Mouse (Mus musculus) hindlimb bud, embryonic 11.5 days (tissue): Measurements from ENCODE around the gene Sh3gl2.

Experiments used
- DNase-seq: peaks from one replicate; pipeline ENCODE4 v3.0.0-alpha.2; 2012; ENCODE audit warnings: low read depth, low spot score; ENCODE audit errors: extremely low spot score

Gene Sh3gl2

DNA sequence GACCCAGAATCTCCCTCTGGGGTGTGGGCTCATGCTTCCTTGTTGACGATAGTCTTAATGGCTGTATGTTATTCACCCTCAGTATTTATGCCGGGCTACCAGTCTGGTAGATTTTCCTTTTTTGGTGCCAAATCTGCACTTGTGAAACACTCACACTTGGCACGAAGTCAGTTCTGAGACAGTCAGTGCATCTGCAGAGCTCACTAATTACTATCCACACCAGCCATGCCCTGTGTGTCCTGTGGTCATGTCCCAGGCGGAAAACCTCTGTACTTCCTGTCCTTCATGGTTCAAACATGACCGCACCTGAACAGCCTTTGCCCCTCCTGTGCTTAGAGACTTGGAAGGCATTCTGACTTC lies 23.6 kb downstream of the Sh3gl2 start:
- no peak for DNase-seq

GRCm38 (mm10) chr4:85232386-85233381 lies 27.8 kb downstream of the Sh3gl2 start:
- DNase-seq, result no peak

GRCm38 (mm10) chr4:85241675-85242074 lies 36.7 kb downstream of the Sh3gl2 start:
- DNase-seq, result no peak

- DNase-seq, result no peak
Observed at GRCm38 (mm10) chr4:85242562-85242961, 37.6 kb downstream of the Sh3gl2 start.

DNA sequence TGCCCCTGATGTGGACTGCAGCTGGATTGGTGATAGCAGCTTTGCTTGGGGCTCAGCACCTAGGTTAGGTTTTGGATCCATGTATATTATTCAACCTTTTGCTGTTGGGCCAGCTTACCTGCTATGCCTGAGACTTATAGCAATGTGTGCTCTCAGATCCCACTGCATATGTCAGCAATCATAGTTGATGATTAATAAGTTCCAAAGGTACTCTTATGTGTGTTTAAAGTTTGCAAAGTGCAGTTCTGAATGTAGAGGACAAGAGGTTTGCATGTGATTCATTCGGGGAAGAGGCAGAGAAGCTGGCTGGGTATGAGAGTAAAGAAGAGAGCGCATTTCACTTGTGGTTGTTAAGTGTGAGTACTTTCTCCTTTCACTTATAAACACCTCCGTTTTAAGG lies 43.7 kb downstream of the Sh3gl2 start:
- DNase-seq, result no peak

DNA sequence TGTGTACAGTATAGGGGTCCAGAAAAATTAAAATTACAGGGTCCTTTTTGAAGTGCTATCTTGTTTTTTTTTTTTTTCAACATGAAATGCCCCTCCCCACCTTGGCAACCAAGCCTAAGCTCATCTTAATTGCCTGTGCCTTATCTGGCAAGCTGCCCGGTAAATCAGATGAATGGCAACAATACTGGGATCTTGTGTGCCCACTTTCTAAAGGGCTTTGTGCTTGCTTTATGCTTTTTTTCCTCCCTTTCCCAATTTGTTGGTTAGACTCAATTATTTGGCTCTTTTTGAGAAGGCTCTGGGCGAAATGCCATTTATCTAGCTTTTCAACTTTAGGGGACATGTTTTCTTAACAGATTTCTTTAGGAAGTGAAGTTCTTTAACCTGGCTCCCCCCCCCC lies 45.3 kb downstream of the Sh3gl2 start:
- DNase-seq, result no peak

GRCm38 (mm10) chr4:85250786-85251185 lies 45.9 kb downstream of the Sh3gl2 start:
- no peak for DNase-seq

GRCm38 (mm10) chr4:85255771-85256389 lies 51.0 kb downstream of the Sh3gl2 start:
- no peak for DNase-seq

DNA sequence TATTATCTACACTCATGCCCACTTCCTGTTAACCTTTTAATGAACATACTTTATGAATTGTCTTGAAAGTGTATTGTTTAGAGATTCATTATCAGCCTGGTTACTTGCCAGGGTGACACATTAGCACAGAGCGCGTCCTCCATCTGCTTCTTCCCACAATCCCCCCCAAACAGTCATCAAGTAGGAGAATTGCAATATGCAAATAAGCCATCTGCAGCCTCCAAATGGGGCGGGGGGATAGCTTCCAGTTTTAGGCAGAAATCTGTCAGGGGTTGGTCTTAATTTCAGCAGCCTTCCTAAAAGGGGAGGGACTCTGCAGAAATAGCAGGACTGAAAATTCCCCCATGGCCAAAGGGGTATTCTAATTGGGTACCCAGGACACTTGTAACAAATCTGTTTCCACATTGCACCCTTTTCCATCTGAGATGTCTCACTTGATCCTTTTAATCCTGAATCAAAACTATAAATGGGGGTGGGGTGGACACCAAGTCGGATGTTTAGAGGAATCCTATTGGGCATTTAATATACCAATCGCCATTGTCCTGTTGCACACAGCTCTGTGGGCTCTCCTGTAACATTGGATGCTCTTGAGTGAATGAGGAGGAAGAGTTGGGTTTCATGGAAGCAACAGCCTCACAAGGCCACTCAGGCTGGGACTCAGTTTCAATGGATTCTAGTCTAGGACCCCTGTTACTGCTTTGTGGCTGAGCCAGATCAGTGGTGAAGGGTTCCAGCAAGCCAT lies 51.7 kb downstream of the Sh3gl2 start:
- DNase-seq, result no peak

DNA sequence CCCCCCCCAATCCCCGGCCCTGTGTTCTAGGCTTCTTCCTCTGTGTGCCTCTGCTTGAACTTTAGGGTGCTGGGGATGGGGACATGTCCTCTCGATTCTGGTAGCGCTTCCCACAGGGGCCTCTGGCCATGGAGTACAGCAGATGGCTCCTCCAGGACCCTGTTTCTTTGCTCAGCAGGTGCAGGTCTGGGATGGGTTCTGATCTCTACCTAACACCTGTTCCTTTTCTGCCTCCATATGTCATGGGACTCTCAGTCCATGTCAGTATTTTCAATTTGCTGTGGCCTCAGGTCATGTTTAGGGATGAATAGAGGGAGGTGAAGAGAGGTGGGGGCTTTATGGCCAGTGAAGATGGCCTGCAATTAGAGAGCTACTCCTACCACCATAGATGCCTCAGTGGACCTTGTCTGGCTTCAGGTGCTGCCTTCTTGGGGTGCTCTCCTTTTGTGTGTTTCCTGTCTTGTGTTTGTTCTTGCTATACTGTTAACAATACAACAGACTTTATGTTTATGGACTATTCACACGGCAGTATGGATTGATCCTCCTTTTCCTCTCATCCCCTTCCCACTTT lies 52.9 kb downstream of the Sh3gl2 start:
- no peak for DNase-seq

- no peak for DNase-seq
Observed at GRCm38 (mm10) chr4:85260687-85261658, 56.0 kb downstream of the Sh3gl2 start.

- no peak for DNase-seq
Observed at GRCm38 (mm10) chr4:85262146-85262545, 57.2 kb downstream of the Sh3gl2 start.

DNA sequence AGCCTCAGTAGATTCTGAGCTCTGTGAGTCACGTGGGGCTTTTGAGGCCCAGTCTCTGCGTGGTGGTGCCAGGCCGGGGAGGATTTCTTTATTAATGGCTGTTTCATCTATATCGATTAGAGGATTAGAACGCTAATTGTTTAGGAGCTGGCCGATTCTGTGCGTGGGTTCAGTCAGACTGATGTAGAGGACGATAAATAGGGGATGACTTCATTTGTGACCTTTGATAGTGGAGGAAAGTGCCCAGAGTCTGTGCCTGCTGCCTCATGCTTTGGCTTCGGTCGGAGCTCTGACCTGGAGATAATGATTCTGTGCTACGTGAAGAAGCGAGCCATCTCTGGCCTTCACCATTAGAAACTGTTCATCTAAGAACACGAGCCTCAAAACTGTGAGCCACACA lies 57.7 kb downstream of the Sh3gl2 start:
- no peak for DNase-seq

DNA sequence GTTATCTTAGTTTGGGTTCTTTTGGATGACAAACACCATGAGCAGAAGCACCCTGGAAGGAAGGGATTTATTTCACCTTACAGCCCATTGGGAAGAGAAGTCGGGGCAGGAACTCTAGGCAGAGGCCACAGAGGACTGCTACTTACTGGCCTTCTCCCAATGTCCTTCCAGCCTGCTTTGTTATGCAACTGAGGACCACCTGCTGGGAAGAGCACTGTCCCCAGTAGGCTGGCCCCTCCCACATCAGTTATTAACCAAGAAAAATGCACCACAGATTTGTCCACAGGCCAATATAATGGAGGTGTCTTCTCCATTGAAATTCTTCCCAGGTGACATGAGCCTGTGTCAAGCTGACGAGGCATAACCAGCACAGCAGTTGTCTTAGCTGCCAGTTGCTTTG lies 62.5 kb downstream of the Sh3gl2 start:
- DNase-seq, result no peak

DNA sequence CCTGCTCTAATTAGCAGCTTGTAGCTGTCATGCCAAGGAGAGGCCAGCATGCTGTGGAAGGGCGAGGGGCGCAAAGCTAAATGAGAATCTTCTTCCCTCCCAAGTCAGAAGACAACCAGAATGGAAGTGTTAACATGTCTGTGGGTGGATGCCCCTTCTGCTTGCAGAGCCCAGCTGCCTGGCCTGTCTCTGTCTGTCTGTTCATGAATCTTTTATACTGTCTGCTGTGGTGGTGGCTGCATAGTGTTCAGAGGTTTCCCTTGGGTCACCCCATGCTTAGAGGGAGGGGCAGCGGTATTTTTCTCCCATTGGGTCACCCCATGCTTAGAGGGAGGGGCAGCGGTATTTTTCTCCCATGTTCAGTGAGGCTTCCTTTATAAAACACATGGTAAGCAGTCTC lies 68.0 kb downstream of the Sh3gl2 start:
- no peak for DNase-seq

DNA sequence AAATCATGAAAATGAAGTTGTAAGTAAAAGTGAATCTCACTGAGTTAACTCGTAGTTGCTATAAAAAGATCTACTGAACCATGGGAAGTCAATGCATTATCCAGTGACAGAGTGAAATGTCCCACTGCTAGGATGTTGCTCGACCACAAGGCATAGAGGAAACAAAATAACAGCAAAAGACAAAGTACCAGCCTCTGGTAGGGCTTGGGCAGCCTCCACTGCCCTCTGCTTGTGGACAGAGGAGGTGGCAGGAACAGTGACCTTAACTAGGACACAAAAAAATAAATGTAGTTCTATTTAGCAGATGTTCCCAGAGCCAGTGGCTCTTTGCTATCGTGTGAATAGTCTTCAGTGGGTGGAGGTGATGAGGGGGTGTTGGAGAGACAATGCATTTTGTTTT lies 68.5 kb downstream of the Sh3gl2 start:
- DNase-seq, result no peak

DNA sequence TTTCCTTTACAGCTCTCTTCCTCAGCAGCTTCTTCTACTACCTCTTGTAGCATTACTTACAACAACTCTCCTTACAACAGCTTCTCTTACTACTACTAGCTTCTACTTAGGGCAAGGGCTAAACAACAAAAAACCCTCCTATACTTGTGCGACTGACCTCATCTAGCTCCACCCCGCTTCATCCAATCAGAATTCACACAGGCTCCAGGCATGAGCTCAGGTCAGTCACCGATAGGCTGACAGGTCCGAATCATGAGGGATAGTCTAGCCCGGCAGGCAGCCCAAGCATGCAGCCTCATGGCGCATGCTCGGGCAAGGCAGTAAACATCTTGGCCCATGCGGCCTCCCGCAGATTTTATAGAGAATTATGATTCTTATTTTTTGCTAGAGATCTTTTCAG lies 78.2 kb downstream of the Sh3gl2 start:
- DNase-seq, result no peak

DNA sequence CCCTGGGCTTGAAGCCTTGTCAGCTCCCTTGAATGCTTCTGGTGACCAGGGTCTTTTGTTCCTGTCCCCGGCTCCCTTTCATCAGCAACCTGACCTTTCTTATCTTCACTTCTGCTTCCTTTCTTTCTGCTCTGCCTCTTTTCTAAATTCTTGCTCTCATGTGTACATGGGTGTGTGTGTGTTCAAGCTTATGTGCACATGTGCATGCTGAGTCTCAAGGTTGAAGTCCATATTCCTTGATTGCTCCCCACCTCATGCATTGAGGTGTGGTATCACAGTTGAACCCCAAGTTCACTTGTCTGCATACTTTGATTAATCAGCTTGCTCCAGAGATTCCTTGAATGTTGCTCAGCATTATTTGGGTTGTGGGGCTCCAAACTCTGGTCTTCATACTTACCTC lies 85.1 kb downstream of the Sh3gl2 start:
- DNase-seq, result no peak

DNA sequence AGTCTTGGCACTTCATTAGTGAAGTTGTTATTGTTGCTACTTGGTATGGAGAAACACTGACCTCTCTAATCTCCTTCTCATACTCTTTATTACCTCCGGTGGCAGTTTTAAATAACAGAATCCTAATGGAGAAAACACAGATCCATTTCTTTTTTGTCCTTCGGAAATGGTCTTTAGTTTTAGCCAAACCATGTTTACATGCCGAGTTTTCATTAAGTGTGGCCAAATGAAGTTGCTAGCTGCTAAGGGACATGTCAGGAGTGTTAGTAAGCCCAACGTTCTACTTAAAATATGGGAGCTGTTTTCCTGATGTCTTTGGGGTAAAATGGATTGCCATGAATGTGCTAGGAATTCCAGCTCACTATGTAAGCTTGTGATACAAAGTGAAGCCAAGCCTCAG lies 86.4 kb downstream of the Sh3gl2 start:
- no peak for DNase-seq

DNA sequence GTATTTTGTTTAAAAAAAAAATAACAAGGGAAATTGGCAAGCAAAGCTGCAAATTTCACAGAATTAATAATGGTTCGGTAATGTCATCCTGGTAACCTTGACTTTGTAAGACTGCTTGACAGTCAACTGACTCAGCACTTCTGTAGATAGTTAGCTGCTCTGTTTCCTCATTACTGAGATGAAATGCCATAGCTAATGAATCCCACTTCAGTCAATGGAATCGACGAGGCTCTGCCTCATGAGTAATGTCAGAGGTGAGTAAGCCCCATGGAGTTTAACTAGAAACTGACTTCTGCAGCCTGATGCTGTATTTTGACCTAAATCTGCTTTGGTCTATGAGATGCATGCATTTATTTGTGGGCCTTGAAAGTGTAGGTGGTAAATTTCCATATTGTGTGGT lies 88.4 kb downstream of the Sh3gl2 start:
- no peak for DNase-seq
